Mouse (Mus musculus) left cerebral cortex, postnatal 10 days (tissue): Measurements from ENCODE around the gene Sltm. TPM values are rescaled to one million over a fixed set of nuclear protein-coding genes. Genes with fewer than 3 reads are reported as not detected.
"Not testable (repeated sequence)": the region's sequence is repeated elsewhere in the genome, so short reads cannot be mapped to it uniquely, and the experiment has no call there.

Experiments
- DNase-seq, 2 experiments: peaks; one replicate each; pipeline ENCODE4 v3.0.0; 2021 to 2022; ENCODE audit warnings: low spot score in 2 of 2, mixed read lengths in 1 of 2; ENCODE audit errors: extremely low spot score in 1 of 2
- intact Hi-C: fragments of 180-260 bp; cut with DNase I; formaldehyde crosslinking; loops from one replicate; pipeline ENCODE4 v1.15.1; 2025
- total RNA-seq, 2 experiments: library from RNA; stranded (reverse); gene quantifications; 2 replicates each; pipeline ENCODE4 v1.2.3; 2021

Gene Sltm
- total RNA-seq, 2 experiments from 2014 or later: 43.6 to 45.4 TPM

GRCm38 (mm10) chr9:70544831-70545230, 2.3 kb downstream of the Sltm start:
- no peak for DNase-seq
- intact Hi-C loops: loop anchor here (5.0 kb wide), 1 partner anchor 43 kb away; the partner anchor contains the start of gene Rnf111

GRCm38 (mm10) chr9:70546576-70546975, 4.0 kb downstream of the Sltm start:
- intact Hi-C loops, DNase-seq: not testable (repeated sequence)

- DNase-seq: no peak
- intact Hi-C loops: no loop called here
Measured at GRCm38 (mm10) chr9:70548304-70548703, 5.8 kb downstream of the Sltm start.

- intact Hi-C loops: no loop called here
- DNase-seq: no peak
Measured at GRCm38 (mm10) chr9:70551524-70551923, 9.0 kb downstream of the Sltm start.

GRCm38 (mm10) chr9:70552233-70552632, 9.7 kb downstream of the Sltm start:
- intact Hi-C loops: not testable (repeated sequence)

GRCm38 (mm10) chr9:70555431-70555830, 12.9 kb downstream of the Sltm start:
- intact Hi-C loops: no loop called here
- no peak for DNase-seq

More at GRCm38 (mm10) chr9:70552233-70552632, 9.7 kb downstream of the Sltm start:
- DNase-seq: not testable (repeated sequence)

GRCm38 (mm10) chr9:70556796-70557195, 14.2 kb downstream of the Sltm start:
- intact Hi-C loops: no loop called here
- no peak for DNase-seq

- DNase-seq: no peak
- intact Hi-C loops: no loop called here
Measured at GRCm38 (mm10) chr9:70562825-70563224, 20.3 kb downstream of the Sltm start.

GRCm38 (mm10) chr9:70567651-70568050, 25.1 kb downstream of the Sltm start:
- intact Hi-C loops: no loop called here
- no peak for DNase-seq

GRCm38 (mm10) chr9:70570351-70570750, 27.8 kb downstream of the Sltm start:
- intact Hi-C loops: loop anchor here (10.0 kb wide), 1 partner anchor 476 kb away; no protein-coding TSS in a partner anchor
- no peak for DNase-seq

- intact Hi-C loops: loop anchor here (10.0 kb wide), 1 partner anchor 483 kb away; no protein-coding TSS in a partner anchor
- DNase-seq: no peak
Measured at GRCm38 (mm10) chr9:70578123-70578522, 35.6 kb downstream of the Sltm start.

- intact Hi-C loops: loop anchor here (10.0 kb wide), 1 partner anchor 136 kb away; no protein-coding TSS in a partner anchor
- no peak for DNase-seq
Measured at GRCm38 (mm10) chr9:70580956-70581355, 38.4 kb downstream of the Sltm start.

- intact Hi-C loops: loop anchor here (10.0 kb wide), 1 partner anchor 140 kb away; no protein-coding TSS in a partner anchor
- no peak for DNase-seq
Measured at GRCm38 (mm10) chr9:70584641-70585040, 42.1 kb downstream of the Sltm start.

- intact Hi-C loops: loop anchor here (10.0 kb wide), 1 partner anchor 140 kb away; no protein-coding TSS in a partner anchor
- no peak for DNase-seq
Measured at GRCm38 (mm10) chr9:70585172-70585571, 42.6 kb downstream of the Sltm start.

GRCm38 (mm10) chr9:70587171-70587570, 44.6 kb downstream of the Sltm start:
- intact Hi-C loops: loop anchor here (10.0 kb wide), 1 partner anchor 142 kb away; no protein-coding TSS in a partner anchor
- DNase-seq: no peak

- DNase-seq: no peak
- intact Hi-C loops: no loop called here
Measured at GRCm38 (mm10) chr9:70590775-70591174, 48.2 kb downstream of the Sltm start.

- intact Hi-C loops: no loop called here
Measured at GRCm38 (mm10) chr9:70591486-70591885, 48.9 kb downstream of the Sltm start.

GRCm38 (mm10) chr9:70598271-70598670, 55.7 kb downstream of the Sltm start:
- intact Hi-C loops: no loop called here

More at GRCm38 (mm10) chr9:70591486-70591885, 48.9 kb downstream of the Sltm start:
- no peak for DNase-seq

GRCm38 (mm10) chr9:70602186-70602845, 59.8 kb downstream of the Sltm start:
- DNase-seq: no peak
- intact Hi-C loops: no loop called here

More at GRCm38 (mm10) chr9:70598271-70598670, 55.7 kb downstream of the Sltm start:
- DNase-seq: no peak

GRCm38 (mm10) chr9:70611026-70611673, 68.6 kb downstream of the Sltm start:
- intact Hi-C loops: no loop called here
- DNase-seq: no peak
